Mouse (Mus musculus) MEL (cell line): ENCODE measurements around the gene Speg.

Experiments
- CHD1 ChIP-seq: IDR thresholded peaks from 2 replicates; pipeline ENCODE4 v1.6.1; 2012; ENCODE audit warnings: low read depth, mild to moderate bottlenecking, inconsistent platforms, low read length, improper control_type of control experiment
- CTCF ChIP-seq, 3 experiments: IDR thresholded peaks in 2 of 3; conservative IDR thresholded peaks in 1 of 3; 2 replicates each; pipeline ENCODE4 v1.5.1; 2011 to 2012; ENCODE audit warnings: low read length in 3 of 3, low read depth in 2 of 3, mild to moderate bottlenecking in 2 of 3, improper control_type of control experiment in 1 of 3, inconsistent platforms in 1 of 3, mixed read lengths in 1 of 3, moderate library complexity in 1 of 3; ENCODE audit not compliant: control insufficient read depth in 1 of 3, insufficient read depth in 1 of 3, poor library complexity in 1 of 3, severe bottlenecking in 1 of 3
- EP300 ChIP-seq, 2 experiments: IDR thresholded peaks; 2 replicates each; pipeline ENCODE4 v1.6.1; 2011; ENCODE audit warnings: improper control_type of control experiment in 2 of 2, low read length in 2 of 2, low read depth in 1 of 2, mild to moderate bottlenecking in 1 of 2
- GABPA ChIP-seq: IDR thresholded peaks from 2 replicates; pipeline ENCODE4 v1.6.1; 2012; ENCODE audit warnings: low read depth, mild to moderate bottlenecking, inconsistent platforms, low read length, improper control_type of control experiment, moderate library complexity
- GATA1 ChIP-seq: IDR thresholded peaks from 2 replicates; pipeline ENCODE4 v1.6.1; 2011; ENCODE audit warnings: low read depth, low read length, improper control_type of control experiment
- MAZ ChIP-seq: IDR thresholded peaks from 2 replicates; pipeline ENCODE4 v1.6.1; 2012; ENCODE audit warnings: low read depth, mild to moderate bottlenecking, inconsistent platforms, low read length, improper control_type of control experiment
- MYC ChIP-seq: IDR thresholded peaks from 2 replicates; pipeline ENCODE4 v1.6.1; 2011; ENCODE audit warnings: low read depth, mild to moderate bottlenecking, low read length, improper control_type of control experiment, moderate library complexity
- POLR2A ChIP-seq, 2 experiments: IDR thresholded peaks; 2 replicates each; pipeline ENCODE4 v1.6.1; 2011 to 2012; ENCODE audit warnings: low read length in 2 of 2, mild to moderate bottlenecking in 2 of 2, control low read depth in 1 of 2, improper control_type of control experiment in 1 of 2, low read depth in 1 of 2, moderate library complexity in 1 of 2; ENCODE audit not compliant: control insufficient read depth in 1 of 2, insufficient read depth in 1 of 2, poor library complexity in 1 of 2
- TCF12 ChIP-seq: IDR thresholded peaks from 2 replicates; pipeline ENCODE4 v1.6.1; 2014; ENCODE audit warnings: low read depth, mild to moderate bottlenecking, inconsistent platforms, low read length, improper control_type of control experiment, moderate library complexity
- USF2 ChIP-seq, 2 experiments: IDR thresholded peaks; 2 replicates each; pipeline ENCODE4 v1.6.1; 2011 to 2012; ENCODE audit warnings: improper control_type of control experiment in 2 of 2, low read length in 2 of 2, borderline replicate concordance in 1 of 2, inconsistent platforms in 1 of 2, low read depth in 1 of 2, mild to moderate bottlenecking in 1 of 2; ENCODE audit not compliant: insufficient read depth in 1 of 2
- ZC3H11A ChIP-seq: IDR thresholded peaks from 2 replicates; pipeline ENCODE4 v1.6.1; 2012; ENCODE audit warnings: low read depth, mild to moderate bottlenecking, inconsistent platforms, low read length, improper control_type of control experiment
- ZMIZ1 ChIP-seq: IDR thresholded peaks from 2 replicates; pipeline ENCODE4 v1.6.1; 2012; ENCODE audit warnings: low read depth, mild to moderate bottlenecking, inconsistent platforms, low read length, improper control_type of control experiment, moderate library complexity
- ZNF384 ChIP-seq: IDR thresholded peaks from 2 replicates; pipeline ENCODE4 v1.6.1; 2012; ENCODE audit warnings: low read depth, mild to moderate bottlenecking, inconsistent platforms, low read length, improper control_type of control experiment

- no peak for TF ChIP-seq GATA1
- TF ChIP-seq CTCF (IDR thresholded peaks at IDR 0.05 in 2 of 3, conservative IDR thresholded peaks at IDR 0.05 in 1 of 3; ENCODE audit: control insufficient read depth in 1 of 3, insufficient read depth in 1 of 3, low read depth in 2 of 3, low read length in 3 of 3, poor library complexity in 1 of 3, severe bottlenecking in 1 of 3), result no peak
- no peak for TF ChIP-seq CHD1
- TF ChIP-seq EP300 (IDR thresholded peaks at IDR 0.05; ENCODE audit: low read depth in 1 of 2, low read length in 2 of 2), result no peak
- no peak for TF ChIP-seq ZMIZ1
- no peak for TF ChIP-seq MYC
- no peak for TF ChIP-seq TCF12
- no peak for TF ChIP-seq POLR2A (IDR thresholded peaks at IDR 0.05; ENCODE audit: control insufficient read depth in 1 of 2, insufficient read depth in 1 of 2, low read depth in 1 of 2, low read length in 2 of 2, poor library complexity in 1 of 2)
- TF ChIP-seq ZNF384, result no peak
- TF ChIP-seq GABPA, result no peak
- TF ChIP-seq USF2 (IDR thresholded peaks at IDR 0.05; ENCODE audit: borderline replicate concordance in 1 of 2, insufficient read depth in 1 of 2, low read depth in 1 of 2, low read length in 2 of 2), result no peak
- TF ChIP-seq MAZ, result no peak
- no peak for TF ChIP-seq ZC3H11A
Observed at GRCm38 (mm10) chr1:75406173-75406572, 31.1 kb downstream of the Speg start.
